Mouse (Mus musculus) frontal cortex, postnatal 25 days (tissue): ENCODE data around the gene Tecta.

ENCODE experiments used
- DNase-seq, 2 experiments: peaks; one replicate each; pipeline ENCODE4 v3.0.0; 2022; ENCODE audit warnings: low spot score in 2 of 2

Gene Tecta

GRCm38 (mm10) chr9:42320616-42321015 lies 79.1 kb downstream of the Tecta start:
- DNase-seq = no peak

- no peak for DNase-seq
Measured at GRCm38 (mm10) chr9:42318455-42318987, 81.2 kb downstream of the Tecta start.

- DNase-seq = no peak
Measured at GRCm38 (mm10) chr9:42317337-42317736, 82.4 kb downstream of the Tecta start.

- DNase-seq = no peak
Measured at GRCm38 (mm10) chr9:42315816-42316215, 83.9 kb downstream of the Tecta start.

GRCm38 (mm10) chr9:42314959-42315358 lies 84.8 kb downstream of the Tecta start:
- no peak for DNase-seq

- peak in 1 of 2 experiments; percentile 1 for DNase-seq
Measured at GRCm38 (mm10) chr9:42314388-42314787, 85.3 kb downstream of the Tecta start.

GRCm38 (mm10) chr9:42313872-42314271 lies 85.9 kb downstream of the Tecta start:
- DNase-seq = peak in 1 of 2 experiments; percentile 3

- DNase-seq = no peak
Measured at GRCm38 (mm10) chr9:42311311-42311710, 88.4 kb downstream of the Tecta start.

GRCm38 (mm10) chr9:42303894-42304293 lies 95.8 kb downstream of the Tecta start:
- no peak for DNase-seq

GRCm38 (mm10) chr9:42301082-42301633 lies 98.6 kb downstream of the Tecta start:
- no peak for DNase-seq

- DNase-seq = no peak
Measured at GRCm38 (mm10) chr9:42296297-42296922, 103.3 kb downstream of the Tecta start.

- DNase-seq = no peak
Measured at GRCm38 (mm10) chr9:42294131-42294530, 105.6 kb downstream of the Tecta start.

GRCm38 (mm10) chr9:42293596-42293995 lies 106.1 kb downstream of the Tecta start:
- DNase-seq = no peak

GRCm38 (mm10) chr9:42293051-42293450 lies 106.7 kb downstream of the Tecta start:
- no peak for DNase-seq

- DNase-seq = no peak
Measured at GRCm38 (mm10) chr9:42279676-42280075, 120.1 kb downstream of the Tecta start.
